Mouse (Mus musculus): ENCODE data around the gene Ush1c. TPM values are rescaled to one million over a fixed set of nuclear protein-coding genes. Genes with fewer than 3 reads are reported as not detected.

Ush1c gene
- total and polyA plus RNA-seq, 3 experiments, result not detected

- in situ Hi-C loops (cut with MboI; ENCODE audit: low pct_ligation_motif_present, low pct_unique_long_range_greater_than_20kb, low sequenced_read_pairs) (no loop called here), dilution Hi-C loops (cut with MboI; ENCODE audit: extremely low pct_ligation_motif_present, extremely low pct_unique_long_range_greater_than_20kb, low sequenced_read_pairs) (no loop called here)
- H3K27me3 ChIP-seq (replicated peaks), result peaks cover 97% of the 10 kb centered on the region
Measured at GRCm38 (mm10) chr7:46208131-46208530, 30.2 kb downstream of the Ush1c start.

GRCm38 (mm10) chr7:46204775-46205174 lies 33.5 kb downstream of the Ush1c start:
- Histone ChIP-seq H3K9ac (ENCODE audit: insufficient read depth, low read depth) (no peak overlapping the region), H3K4me2 (ENCODE audit: insufficient read depth, low read depth, poor library complexity, severe bottlenecking) (no peak overlapping the region), H3K27ac (ENCODE audit: insufficient read depth, low read depth) (no peak overlapping the region), H3K4me3 (replicated peaks in 1 of 3; ENCODE audit: low read depth in 2 of 3, low read length in 2 of 3, poor library complexity in 1 of 3) (no peak overlapping the region), H3K4me1 (ENCODE audit: control insufficient read depth in 1 of 2, insufficient read depth in 2 of 2) (peaks cover 4 to 8% of the 10 kb centered on the region in 2 experiments; a peak in 2 of 4 replicates), H3K36me3 (replicated peaks in 1 of 2; ENCODE audit: control insufficient read depth in 1 of 2, insufficient read depth in 1 of 2, low read length in 1 of 2) (no peaks in the 10 kb centered on the region), H3K79me2 (replicated peaks; ENCODE audit: control insufficient read depth, extremely low read depth, insufficient read depth, poor library complexity, severe bottlenecking) (no peaks in the 10 kb centered on the region), H3K27me3 (replicated peaks) (peaks cover 95% of the 10 kb centered on the region), H3K9me3 (replicated peaks; ENCODE audit: low read length) (no peaks in the 10 kb centered on the region)
- in situ Hi-C loops (cut with MboI; ENCODE audit: low pct_ligation_motif_present, low pct_unique_long_range_greater_than_20kb, low sequenced_read_pairs) (loop anchor here (5.0 kb wide), 1 partner anchor 107 kb away; no protein-coding TSS in a partner anchor), dilution Hi-C loops (cut with MboI; ENCODE audit: extremely low pct_ligation_motif_present, extremely low pct_unique_long_range_greater_than_20kb, low sequenced_read_pairs) (no loop called here)
- TF ChIP-seq SMC3 (IDR thresholded peaks at IDR 0.05; ENCODE audit: low read depth, low read length), result no peak
- no peak for TF ChIP-seq USF2 (conservative IDR thresholded peaks at IDR 0.05; ENCODE audit: low read depth, low read length)
- no peak for TF ChIP-seq MYC (IDR thresholded peaks at IDR 0.05; ENCODE audit: low read depth, low read length)
- no peak for TF ChIP-seq TBP (conservative IDR thresholded peaks at IDR 0.05; ENCODE audit: low read depth, low read length)
- TF ChIP-seq POLR2AphosphoS2 (IDR thresholded peaks at IDR 0.05; ENCODE audit: low read depth, low read length), result no peak
- TF ChIP-seq CHD2 (IDR thresholded peaks at IDR 0.05; ENCODE audit: low read length), result no peak
- no peak for TF ChIP-seq NELFE (IDR thresholded peaks at IDR 0.05; ENCODE audit: low read depth, low read length)
- no peak for TF ChIP-seq TCF12 (IDR thresholded peaks at IDR 0.05; ENCODE audit: low read depth, low read length)
- TF ChIP-seq ZC3H11A (IDR thresholded peaks at IDR 0.05; ENCODE audit: low read depth, low read length), result no peak
- TF ChIP-seq E2F4 (IDR thresholded peaks at IDR 0.05; ENCODE audit: insufficient replicate concordance, low read depth, low read length), result no peak
- no peak for TF ChIP-seq JUN (IDR thresholded peaks at IDR 0.05; ENCODE audit: insufficient read depth, low read depth, low read length)
- no peak for TF ChIP-seq CHD1 (IDR thresholded peaks at IDR 0.05; ENCODE audit: low read depth, low read length)
- no peak for TF ChIP-seq GABPA (IDR thresholded peaks at IDR 0.05; ENCODE audit: insufficient replicate concordance, low read depth, low read length)
- no peak for TF ChIP-seq MXI1 (IDR thresholded peaks at IDR 0.05; ENCODE audit: low read depth, low read length)
- TF ChIP-seq EP300 (IDR thresholded peaks at IDR 0.05; ENCODE audit: low read length), result no peak
- no peak for TF ChIP-seq SIN3A (IDR thresholded peaks at IDR 0.05; ENCODE audit: low read length)
- no peak for TF ChIP-seq ZKSCAN1 (IDR thresholded peaks at IDR 0.05; ENCODE audit: borderline replicate concordance, low read depth, low read length)
- TF ChIP-seq IRF4 (IDR thresholded peaks at IDR 0.05; ENCODE audit: low read depth, low read length), result no peak
- TF ChIP-seq CTCF (conservative IDR thresholded peaks at IDR 0.05 in 1 of 2, IDR thresholded peaks at IDR 0.05 in 1 of 2; ENCODE audit: low read depth in 2 of 2, low read length in 2 of 2), result peak in 1 of 2 experiments; percentile 43; a peak in 2 of 4 replicates
- no peak for TF ChIP-seq HCFC1 (IDR thresholded peaks at IDR 0.05; ENCODE audit: low read depth, low read length)
- TF ChIP-seq JUND (conservative IDR thresholded peaks at IDR 0.05; ENCODE audit: low read depth, low read length), result no peak
- no peak for TF ChIP-seq BHLHE40 (IDR thresholded peaks at IDR 0.05; ENCODE audit: low read depth, low read length)
- TF ChIP-seq PAX5 (IDR thresholded peaks at IDR 0.05; ENCODE audit: low read length), result no peak
- TF ChIP-seq RAD21 (IDR thresholded peaks at IDR 0.05; ENCODE audit: low read depth, low read length), result peak; percentile 10
- TF ChIP-seq MAX (IDR thresholded peaks at IDR 0.05; ENCODE audit: low read length), result no peak
- peak; percentile 37; the same call in 1 of the 2 replicates for TF ChIP-seq ZNF384 (IDR thresholded peaks at IDR 0.05; ENCODE audit: low read depth, low read length)
- DNase-seq (ENCODE audit: extremely low read depth), result peak; percentile 8

More at GRCm38 (mm10) chr7:46208131-46208530, 30.2 kb downstream of the Ush1c start:
- Histone ChIP-seq H3K9me3 (replicated peaks; ENCODE audit: low read length) (no peaks in the 10 kb centered on the region), H3K4me1 (ENCODE audit: control insufficient read depth in 1 of 2, insufficient read depth in 2 of 2) (peaks cover 4 to 8% of the 10 kb centered on the region in 2 experiments; a peak in 3 of 4 replicates), H3K4me2 (ENCODE audit: insufficient read depth, low read depth, poor library complexity, severe bottlenecking) (no peak overlapping the region), H3K36me3 (replicated peaks in 1 of 2; ENCODE audit: control insufficient read depth in 1 of 2, insufficient read depth in 1 of 2, low read length in 1 of 2) (no peaks in the 10 kb centered on the region), H3K9ac (ENCODE audit: insufficient read depth, low read depth) (no peak overlapping the region), H3K4me3 (replicated peaks in 1 of 3; ENCODE audit: low read depth in 2 of 3, low read length in 2 of 3, poor library complexity in 1 of 3) (no peak overlapping the region), H3K27ac (ENCODE audit: insufficient read depth, low read depth) (no peak overlapping the region), H3K79me2 (replicated peaks; ENCODE audit: control insufficient read depth, extremely low read depth, insufficient read depth, poor library complexity, severe bottlenecking) (no peaks in the 10 kb centered on the region)
- DNase-seq (ENCODE audit: extremely low read depth), result no peak
- TF ChIP-seq NRF1 (IDR thresholded peaks at IDR 0.05; ENCODE audit: low read depth, low read length) (no peak), SMC3 (IDR thresholded peaks at IDR 0.05; ENCODE audit: low read depth, low read length) (no peak), PAX5 (IDR thresholded peaks at IDR 0.05; ENCODE audit: low read length) (no peak), POLR2AphosphoS2 (IDR thresholded peaks at IDR 0.05; ENCODE audit: low read depth, low read length) (no peak), ELF1 (IDR thresholded peaks at IDR 0.05; ENCODE audit: low read depth, low read length) (no peak), RAD21 (IDR thresholded peaks at IDR 0.05; ENCODE audit: low read depth, low read length) (no peak), BHLHE40 (IDR thresholded peaks at IDR 0.05; ENCODE audit: low read depth, low read length) (no peak), MYC (IDR thresholded peaks at IDR 0.05; ENCODE audit: low read depth, low read length) (no peak), USF2 (conservative IDR thresholded peaks at IDR 0.05; ENCODE audit: low read depth, low read length) (no peak), RCOR1 (conservative IDR thresholded peaks at IDR 0.05; ENCODE audit: low read depth, low read length) (no peak), ZC3H11A (IDR thresholded peaks at IDR 0.05; ENCODE audit: low read depth, low read length) (no peak), CTCF (conservative IDR thresholded peaks at IDR 0.05 in 1 of 2, IDR thresholded peaks at IDR 0.05 in 1 of 2; ENCODE audit: low read depth in 2 of 2, low read length in 2 of 2) (no peak), USF1 (IDR thresholded peaks at IDR 0.05; ENCODE audit: low read depth, low read length) (no peak), SIN3A (IDR thresholded peaks at IDR 0.05; ENCODE audit: low read length) (no peak), E2F4 (IDR thresholded peaks at IDR 0.05; ENCODE audit: insufficient replicate concordance, low read depth, low read length) (no peak), MAFK (IDR thresholded peaks at IDR 0.05; ENCODE audit: insufficient replicate concordance, low read length) (no peak), HCFC1 (IDR thresholded peaks at IDR 0.05; ENCODE audit: low read depth, low read length) (no peak), CHD1 (IDR thresholded peaks at IDR 0.05; ENCODE audit: low read depth, low read length) (no peak)

Measured in CH12.LX (cell line).